ENCODE assay signal across 8 mouse cellular contexts in genomic region chr5:113811824-113812420, GRCm38 (mm10). TPM values are rescaled to one million over a fixed set of nuclear protein-coding genes. Genes with fewer than 3 reads are reported as not detected.
DNase-seq lines count a peak whose midpoint lies in the region; TF ChIP-seq lines count a peak whose summit lies in the region.
"Not testable (repeated sequence)": the region's sequence is repeated elsewhere in the genome, so short reads cannot be mapped to it uniquely, and the experiment has no call there.

No protein-coding gene starts in this region.

- H3K36me3 ChIP-seq in liver, adult 2 months (ENCODE audit: control insufficient read depth, insufficient read depth, low read length): not testable (repeated sequence)

- WGBS in liver, adult 2 months: 22% methylated on average over 11 of the region's 12 CpGs

- H3K27ac ChIP-seq in liver, adult 2 months (replicated peaks; ENCODE audit: insufficient read depth, low read depth, low read length): not testable (repeated sequence)

- DNase-seq in B cell, adult 2 months: peak; percentile 49 to 61
- peak; percentile 43 for DNase-seq in T-cell, adult 2 months (ENCODE audit: low spot score)
- peak; percentile 27 for DNase-seq in forelimb bud, embryonic 11.5 days (ENCODE audit: low read depth, low spot score)
- DNase-seq in heart, postnatal 4 days: peak; percentile 55
- DNase-seq in kidney, adult 9 months: peak; percentile 57
- DNase-seq in liver, adult 2 months (ENCODE audit: extremely low read depth, low read depth, low spot score): not testable (repeated sequence)
- peak; percentile 39 for DNase-seq in lung, postnatal 14 days
- DNase-seq in spleen, adult 12 weeks (ENCODE audit: low spot score): peak; percentile 44

- not testable (repeated sequence) for H3K9ac ChIP-seq in liver, adult 2 months (ENCODE audit: low read depth, low read length)

- not testable (repeated sequence) for H3K4me1 ChIP-seq in liver, adult 2 months (ENCODE audit: control insufficient read depth, insufficient read depth, low read length)

- H3K79me2 ChIP-seq in liver, adult 2 months (ENCODE audit: control insufficient read depth, insufficient read depth, low read length): not testable (repeated sequence)

- not testable (repeated sequence) for H3K4me3 ChIP-seq in liver, adult 2 months (ENCODE audit: insufficient read depth, low read depth, low read length)

- peak; percentile 8; the same call in 1 of the 2 replicates for TF ChIP-seq CTCF in liver, adult 2 months (IDR thresholded peaks at IDR 0.05; ENCODE audit: low read depth, low read length)

- TF ChIP-seq POLR2A in liver, adult 2 months (IDR thresholded peaks at IDR 0.05; ENCODE audit: extremely low read depth, insufficient read depth, low read length): not testable (repeated sequence)

- H3K27me3 ChIP-seq in liver, adult 2 months (ENCODE audit: control insufficient read depth, insufficient read depth, low read length): not testable (repeated sequence)

RNA-seq across cellular contexts. Expression of gene Tmem119, which starts 11.6 kb away (rescaled TPM):
- total RNA-seq in heart, postnatal 4 days (2021): 10 to 100 TPM; 11.7 to 13.7 TPM
- total RNA-seq in liver, adult 2 months (2014; rRNA removed): 0.27 and 0.46 TPM in 2 replicates
- polyA plus RNA-seq in liver, adult 2 months (2012; rRNA removed): 0.73 and 0.83 TPM in 2 replicates

RNA-seq across cellular contexts. Expression of gene Selplg, which starts 20.5 kb away (rescaled TPM):
- 1 to 10 TPM; 1.3 to 2.1 TPM for total RNA-seq in heart, postnatal 4 days (2021)
- total RNA-seq in liver, adult 2 months (2014; rRNA removed): 1.1 and 2.3 TPM in 2 replicates
- polyA plus RNA-seq in liver, adult 2 months (2012; rRNA removed): 5.4 and 6.2 TPM in 2 replicates

RNA-seq across cellular contexts. Expression of gene Iscu, which starts 39.4 kb away (rescaled TPM):
- total RNA-seq in heart, postnatal 4 days (2021): 100 to 1,000 TPM; 102 to 104 TPM
- total RNA-seq in liver, adult 2 months (2014; rRNA removed): 121 and 133 TPM in 2 replicates
- 104 and 121 TPM in 2 replicates for polyA plus RNA-seq in liver, adult 2 months (2012; rRNA removed)

RNA-seq across cellular contexts. Expression of gene Sart3, which starts 39.6 kb away (rescaled TPM):
- total RNA-seq in heart, postnatal 4 days (2021): 10 to 100 TPM; 30.4 to 30.7 TPM
- total RNA-seq in liver, adult 2 months (2014; rRNA removed): 6.0 and 7.7 TPM in 2 replicates
- polyA plus RNA-seq in liver, adult 2 months (2012; rRNA removed): 6.3 and 9.0 TPM in 2 replicates
